Mouse (Mus musculus) liver, adult (tissue): ENCODE measurements around the gene Npcd.

ENCODE experiments used
- GATA4 ChIP-seq: IDR thresholded peaks from 2 replicates; pipeline ENCODE4 v1.6.1; 2014; ENCODE audit warnings: mild to moderate bottlenecking, low read length; ENCODE audit not compliant: insufficient replicate concordance

The Npcd gene

DNA sequence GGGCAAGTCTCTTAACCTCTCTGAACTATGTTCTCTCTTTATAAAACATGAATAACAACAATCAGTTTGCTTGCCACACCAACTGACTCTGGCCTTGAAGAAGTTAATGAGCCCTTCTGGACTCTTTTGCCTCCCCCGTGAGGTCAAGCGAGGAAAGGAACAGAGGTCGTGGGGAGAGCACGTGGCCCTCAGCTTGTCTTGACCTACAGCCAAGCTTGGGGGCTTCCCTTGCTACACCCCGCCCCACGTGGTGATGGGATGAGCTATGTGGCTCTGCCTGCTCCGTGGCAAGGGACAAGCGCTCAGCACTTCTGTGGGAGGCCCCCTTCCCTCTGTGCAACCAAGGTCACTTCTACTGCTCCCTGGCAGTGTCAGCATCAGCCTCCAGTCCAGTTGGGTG lies 89.3 kb downstream of the Npcd start:
- no peak for TF ChIP-seq GATA4

- no peak for TF ChIP-seq GATA4
Measured at GRCm38 (mm10) chr15:79744001-79744400, 90.0 kb downstream of the Npcd start.

- no peak for TF ChIP-seq GATA4
Measured at GRCm38 (mm10) chr15:79742706-79743023, 91.4 kb downstream of the Npcd start.

- TF ChIP-seq GATA4, result no peak
Measured at GRCm38 (mm10) chr15:79741921-79742705, 91.9 kb downstream of the Npcd start, which contains the start of gene Sun2. TSS of gene Sun2 (minus strand) at chr15:79742536.

DNA sequence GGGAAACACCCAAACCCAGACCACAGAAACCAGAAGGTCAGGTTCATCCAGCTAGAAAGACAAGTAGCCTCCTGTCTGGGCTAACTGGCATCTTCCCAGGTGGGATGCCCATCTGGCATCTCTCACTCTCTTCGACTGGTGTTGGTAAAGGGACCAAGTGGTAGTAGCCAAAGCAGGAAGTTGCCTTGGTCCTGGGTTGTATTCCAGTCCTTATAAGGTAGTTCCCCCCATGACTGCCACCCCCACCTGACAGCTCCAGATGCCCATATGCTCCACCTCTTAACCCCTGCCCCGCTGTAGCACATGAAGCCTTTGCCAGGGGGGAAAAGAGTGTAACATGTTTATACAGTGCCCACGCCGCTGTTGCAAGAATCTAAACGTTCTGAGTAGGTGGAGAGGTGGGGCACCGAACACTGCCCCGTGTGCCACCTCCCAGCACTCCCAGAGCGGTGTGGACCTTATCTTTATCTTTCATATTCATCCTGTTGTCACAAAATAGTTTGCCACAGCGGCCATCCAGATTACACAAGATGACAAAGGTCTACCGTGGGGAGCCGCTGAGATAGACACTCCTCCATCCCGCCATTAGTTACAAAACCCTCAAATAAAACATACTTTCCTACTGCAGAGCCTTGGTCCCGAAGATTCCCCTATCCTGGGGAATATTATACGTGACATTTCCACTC lies 92.7 kb downstream of the Npcd start:
- no peak; the same call in 1 of the 2 replicates for TF ChIP-seq GATA4

DNA sequence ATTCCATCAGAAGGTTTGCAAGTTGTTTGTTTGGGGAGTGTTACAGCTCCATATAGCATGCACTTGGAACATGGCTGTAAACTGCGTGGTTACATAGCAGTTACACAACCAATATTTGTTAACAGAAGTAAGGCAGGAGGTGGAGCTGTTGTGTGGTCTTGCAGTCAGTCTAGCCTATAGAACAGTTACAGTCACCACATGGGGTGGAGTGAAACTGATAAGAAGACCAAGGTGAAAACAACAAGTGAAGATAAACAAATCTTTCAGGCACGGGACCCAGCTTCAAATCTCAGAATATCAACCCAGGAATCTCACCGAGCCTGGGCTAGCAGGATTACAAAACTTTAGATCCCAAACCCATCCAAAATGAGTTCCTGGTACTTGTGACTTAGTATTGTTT lies 93.3 kb downstream of the Npcd start:
- no peak for TF ChIP-seq GATA4
